Mouse (Mus musculus) gastrocnemius, postnatal 4 days (tissue): ENCODE data around the gene Sun3. TPM values are rescaled to one million over a fixed set of nuclear protein-coding genes. Genes with fewer than 3 reads are reported as not detected.
A peak's percentile ranks its signal among the peaks of the same experiment; 100 is the strongest.

Source experiments
- DNase-seq, 2 experiments: peaks; one replicate each; pipeline ENCODE4 v3.0.0; 2021 to 2022; ENCODE audit warnings: low spot score in 2 of 2, mixed read lengths in 2 of 2
- total RNA-seq, 2 experiments: library from RNA; stranded (reverse); gene quantifications; 2 replicates each; pipeline ENCODE4 v1.2.3; 2021

The Sun3 gene
- total RNA-seq, 2 experiments from 2014 or later: not detected

- peak; percentile 44 to 73 for DNase-seq
Measured at GRCm38 (mm10) chr11:8983237-8983861, 65.4 kb downstream of the Sun3 start.

GRCm38 (mm10) chr11:8978154-8978553 is 70.6 kb downstream of the Sun3 start:
- DNase-seq: no peak

GRCm38 (mm10) chr11:8973166-8973565 is 75.6 kb downstream of the Sun3 start, which contains the start of gene Pkd1l1:
Gene Pkd1l1 (minus strand): TSS chr11:8973266.
- no peak for DNase-seq

- no peak for DNase-seq
Measured at GRCm38 (mm10) chr11:8972093-8972492, 76.7 kb downstream of the Sun3 start.

GRCm38 (mm10) chr11:8970509-8970908 is 78.3 kb downstream of the Sun3 start:
- no peak for DNase-seq

- no peak for DNase-seq
Measured at GRCm38 (mm10) chr11:8968094-8968493, 80.7 kb downstream of the Sun3 start.

Other genes with a start within 250 kb of the Sun3 start
- gene Pkd1l1, start 75.7 kb downstream of the Sun3 start, total RNA-seq: not detected
- gene Hus1, start 37.8 kb downstream of the Sun3 start, total RNA-seq: 10 to 100 TPM; 10.1 to 10.2 TPM
- not detected for gene Gm11992, start 397 bp downstream of the Sun3 start, total RNA-seq
- 1 to 10 TPM; 7.5 TPM for gene Upp1, start 69.1 kb upstream of the Sun3 start, total RNA-seq
- gene Abca13, start 143.0 kb upstream of the Sun3 start, total RNA-seq: under 1 TPM in 1 of 2 experiments, not detected in 1; 0.03 TPM